Mouse (Mus musculus): Measurements from ENCODE around the gene Pex6. TPM values are rescaled to one million over a fixed set of nuclear protein-coding genes. Genes with fewer than 3 reads are reported as not detected.
A peak's percentile ranks its signal among the peaks of the same experiment; 100 is the strongest.

Gene Pex6
- total RNA-seq, 1 experiment: 17.8 TPM

DNA sequence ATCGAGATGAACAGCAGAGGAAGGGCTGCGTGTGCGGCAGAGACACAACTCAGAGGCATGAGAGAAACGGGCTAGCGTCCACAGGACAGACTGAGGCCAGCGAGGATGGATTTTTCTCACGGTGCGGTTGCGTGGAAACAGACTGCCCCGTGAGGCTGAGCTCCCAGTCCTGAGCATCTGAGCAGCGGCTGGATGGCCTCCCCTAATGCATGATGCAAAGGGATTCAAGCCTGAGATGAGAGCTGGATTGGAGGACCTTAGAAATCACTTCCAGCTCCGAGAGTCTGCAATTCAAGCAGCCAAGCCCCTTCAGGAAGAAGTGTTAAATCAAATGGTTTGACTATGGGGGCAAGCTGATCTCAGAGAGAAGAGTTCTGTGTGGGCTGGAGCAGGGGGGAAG, 9.8 kb upstream of the Pex6 start:
- TF ChIP-seq MAFK (IDR thresholded peaks at IDR 0.05; ENCODE audit: insufficient read depth, low read depth, low read length): no peak
- Histone ChIP-seq H3K9ac (ENCODE audit: insufficient read depth, low read depth, low read length, poor library complexity, severe bottlenecking) (no peak overlapping the region), H3K4me3 (ENCODE audit: insufficient read depth in 1 of 2, low read depth in 1 of 2, low read length in 2 of 2, poor library complexity in 1 of 2, severe bottlenecking in 1 of 2) (no peak overlapping the region), H3K27ac (ENCODE audit: insufficient read depth, low read depth, low read length, poor library complexity, severe bottlenecking) (no peak overlapping the region), H3K4me1 (ENCODE audit: control insufficient read depth in 2 of 2, insufficient read depth in 2 of 2, low read length in 2 of 2, poor library complexity in 1 of 2) (peaks cover 9 to 12% of the 10 kb centered on the region in 2 experiments), H3K9me3 (ENCODE audit: control insufficient read depth, insufficient read depth, low read depth, low read length) (no peaks in the 10 kb centered on the region), H3K36me3 (ENCODE audit: control insufficient read depth, insufficient read depth, low read length, poor library complexity, severe bottlenecking) (peaks cover 11% of the 10 kb centered on the region; the same call in 1 of the 2 replicates)
- no peak for DNase-seq (ENCODE audit: low read depth, low spot score)
- in situ Hi-C loops (cut with MboI; ENCODE audit: low sequenced_read_pairs in 2 of 2, unreplicated experiment in 2 of 2): no loop called here

GRCm38 (mm10) chr17:46702100-46702499, 9.2 kb upstream of the Pex6 start:
- no peak overlapping the region for H3K9ac ChIP-seq (ENCODE audit: insufficient read depth, low read depth, low read length, poor library complexity, severe bottlenecking)
- H3K4me3 ChIP-seq (ENCODE audit: insufficient read depth in 1 of 2, low read depth in 1 of 2, low read length in 2 of 2, poor library complexity in 1 of 2, severe bottlenecking in 1 of 2): no peak overlapping the region

GRCm38 (mm10) chr17:46702506-46702905, 8.8 kb upstream of the Pex6 start:
- TF ChIP-seq MAFK (IDR thresholded peaks at IDR 0.05; ENCODE audit: insufficient read depth, low read depth, low read length): no peak
- no peak for TF ChIP-seq ZNF384 (IDR thresholded peaks at IDR 0.05; ENCODE audit: low read depth, low read length)
- TF ChIP-seq HCFC1 (IDR thresholded peaks at IDR 0.05; ENCODE audit: borderline replicate concordance, insufficient read depth, low read length): no peak
- no peak for TF ChIP-seq ZC3H11A (IDR thresholded peaks at IDR 0.05; ENCODE audit: borderline replicate concordance, low read depth, low read length)
- TF ChIP-seq CHD2 (IDR thresholded peaks at IDR 0.05; ENCODE audit: low read depth, low read length): no peak
- in situ Hi-C loops (cut with MboI; ENCODE audit: low sequenced_read_pairs in 2 of 2, unreplicated experiment in 2 of 2): no loop called here
- no peak for DNase-seq (ENCODE audit: low read depth, low spot score)
- Histone ChIP-seq H3K27ac (ENCODE audit: insufficient read depth, low read depth, low read length, poor library complexity, severe bottlenecking) (no peak overlapping the region), H3K4me3 (ENCODE audit: insufficient read depth in 1 of 2, low read depth in 1 of 2, low read length in 2 of 2, poor library complexity in 1 of 2, severe bottlenecking in 1 of 2) (no peak overlapping the region), H3K9ac (ENCODE audit: insufficient read depth, low read depth, low read length, poor library complexity, severe bottlenecking) (no peak overlapping the region), H3K36me3 (ENCODE audit: control insufficient read depth, insufficient read depth, low read length, poor library complexity, severe bottlenecking) (peaks cover 11% of the 10 kb centered on the region; the same call in 1 of the 2 replicates), H3K9me3 (ENCODE audit: control insufficient read depth, insufficient read depth, low read depth, low read length) (no peaks in the 10 kb centered on the region), H3K4me1 (ENCODE audit: control insufficient read depth in 2 of 2, insufficient read depth in 2 of 2, low read length in 2 of 2, poor library complexity in 1 of 2) (peaks cover 9 to 12% of the 10 kb centered on the region in 2 experiments)

More at GRCm38 (mm10) chr17:46702100-46702499, 9.2 kb upstream of the Pex6 start:
- no peak overlapping the region for H3K27ac ChIP-seq (ENCODE audit: insufficient read depth, low read depth, low read length, poor library complexity, severe bottlenecking)
- peaks cover 11% of the 10 kb centered on the region; the same call in 1 of the 2 replicates for H3K36me3 ChIP-seq (ENCODE audit: control insufficient read depth, insufficient read depth, low read length, poor library complexity, severe bottlenecking)
- no peak for TF ChIP-seq MAFK (IDR thresholded peaks at IDR 0.05; ENCODE audit: insufficient read depth, low read depth, low read length)
- TF ChIP-seq HCFC1 (IDR thresholded peaks at IDR 0.05; ENCODE audit: borderline replicate concordance, insufficient read depth, low read length): no peak
- no peak for TF ChIP-seq CHD2 (IDR thresholded peaks at IDR 0.05; ENCODE audit: low read depth, low read length)
- no peak for TF ChIP-seq ZNF384 (IDR thresholded peaks at IDR 0.05; ENCODE audit: low read depth, low read length)
- no peak for TF ChIP-seq ZC3H11A (IDR thresholded peaks at IDR 0.05; ENCODE audit: borderline replicate concordance, low read depth, low read length)
- in situ Hi-C loops (cut with MboI; ENCODE audit: low sequenced_read_pairs in 2 of 2, unreplicated experiment in 2 of 2): no loop called here
- no peaks in the 10 kb centered on the region for H3K9me3 ChIP-seq (ENCODE audit: control insufficient read depth, insufficient read depth, low read depth, low read length)
- DNase-seq (ENCODE audit: low read depth, low spot score): no peak
- H3K4me1 ChIP-seq (ENCODE audit: control insufficient read depth in 2 of 2, insufficient read depth in 2 of 2, low read length in 2 of 2, poor library complexity in 1 of 2): peaks cover 9 to 12% of the 10 kb centered on the region in 2 experiments

DNA sequence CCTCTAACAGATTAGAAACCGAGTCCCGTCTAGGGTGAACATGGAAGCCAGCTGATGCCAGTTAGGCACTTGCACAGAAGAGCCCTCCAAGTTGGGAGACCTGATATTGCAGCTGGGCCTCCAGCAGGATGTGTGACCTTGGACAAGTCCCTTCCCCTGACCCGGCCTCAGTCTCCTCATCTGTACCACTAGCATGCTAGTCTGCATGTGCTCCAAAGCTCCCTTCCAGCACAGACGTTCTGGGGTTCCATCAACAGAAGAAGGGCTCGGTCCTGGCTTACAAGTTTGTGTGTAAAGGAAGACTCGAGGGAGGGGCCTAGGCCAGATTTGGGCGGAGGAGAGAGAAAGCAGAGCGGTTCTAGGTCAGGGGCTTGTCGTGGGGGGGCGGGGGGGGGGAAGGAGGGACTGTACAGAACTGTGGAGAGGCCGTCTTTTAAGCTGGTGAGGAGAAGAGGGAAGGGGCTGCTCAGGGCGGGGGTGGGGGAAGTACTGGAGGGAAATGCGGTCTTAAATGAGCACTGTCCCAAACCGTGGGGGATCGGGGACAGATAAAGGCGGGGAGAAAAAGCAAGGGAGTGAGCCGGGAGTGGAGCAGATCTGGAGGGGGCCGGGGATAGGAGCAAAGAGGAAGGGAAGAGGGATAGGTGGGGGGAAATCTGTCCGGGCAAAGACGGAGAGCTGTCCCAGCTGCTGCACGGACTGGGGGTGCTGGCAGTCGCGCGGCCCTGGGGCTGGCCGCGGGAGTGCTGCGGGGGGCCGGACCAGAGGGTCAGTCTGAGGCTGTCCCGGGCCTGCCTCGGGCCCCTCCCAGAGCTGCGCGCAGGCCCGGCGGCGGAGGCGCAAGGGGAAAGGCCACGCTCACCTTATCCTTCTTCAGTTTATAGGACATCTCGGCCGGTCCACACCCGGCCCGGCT, 7.0 kb upstream of the Pex6 start:
- in situ Hi-C loops (cut with MboI; ENCODE audit: low sequenced_read_pairs in 2 of 2, unreplicated experiment in 2 of 2): no loop called here
- TF ChIP-seq HCFC1 (IDR thresholded peaks at IDR 0.05; ENCODE audit: borderline replicate concordance, insufficient read depth, low read length): no peak
- TF ChIP-seq ZC3H11A (IDR thresholded peaks at IDR 0.05; ENCODE audit: borderline replicate concordance, low read depth, low read length): no peak
- TF ChIP-seq MAFK (IDR thresholded peaks at IDR 0.05; ENCODE audit: insufficient read depth, low read depth, low read length): no peak
- no peak for TF ChIP-seq ZNF384 (IDR thresholded peaks at IDR 0.05; ENCODE audit: low read depth, low read length)
- TF ChIP-seq CHD2 (IDR thresholded peaks at IDR 0.05; ENCODE audit: low read depth, low read length): no peak
- Histone ChIP-seq H3K9me3 (ENCODE audit: control insufficient read depth, insufficient read depth, low read depth, low read length) (no peaks in the 10 kb centered on the region), H3K4me1 (ENCODE audit: control insufficient read depth in 2 of 2, insufficient read depth in 2 of 2, low read length in 2 of 2, poor library complexity in 1 of 2) (peaks cover 9 to 10% of the 10 kb centered on the region in 2 experiments), H3K4me3 (ENCODE audit: insufficient read depth in 1 of 2, low read depth in 1 of 2, low read length in 2 of 2, poor library complexity in 1 of 2, severe bottlenecking in 1 of 2) (peak overlapping the region; percentile 94 to 98), H3K36me3 (ENCODE audit: control insufficient read depth, insufficient read depth, low read length, poor library complexity, severe bottlenecking) (peaks cover 5% of the 10 kb centered on the region; the same call in 1 of the 2 replicates), H3K9ac (ENCODE audit: insufficient read depth, low read depth, low read length, poor library complexity, severe bottlenecking) (peak overlapping the region; percentile 89), H3K27ac (ENCODE audit: insufficient read depth, low read depth, low read length, poor library complexity, severe bottlenecking) (peak overlapping the region; percentile 62; the same call in 1 of the 2 replicates)
- DNase-seq (ENCODE audit: low read depth, low spot score): no peak

Measured in ES-E14 (cell line).